Mouse (Mus musculus): Measurements from ENCODE around the gene Nqo1.

DNA sequence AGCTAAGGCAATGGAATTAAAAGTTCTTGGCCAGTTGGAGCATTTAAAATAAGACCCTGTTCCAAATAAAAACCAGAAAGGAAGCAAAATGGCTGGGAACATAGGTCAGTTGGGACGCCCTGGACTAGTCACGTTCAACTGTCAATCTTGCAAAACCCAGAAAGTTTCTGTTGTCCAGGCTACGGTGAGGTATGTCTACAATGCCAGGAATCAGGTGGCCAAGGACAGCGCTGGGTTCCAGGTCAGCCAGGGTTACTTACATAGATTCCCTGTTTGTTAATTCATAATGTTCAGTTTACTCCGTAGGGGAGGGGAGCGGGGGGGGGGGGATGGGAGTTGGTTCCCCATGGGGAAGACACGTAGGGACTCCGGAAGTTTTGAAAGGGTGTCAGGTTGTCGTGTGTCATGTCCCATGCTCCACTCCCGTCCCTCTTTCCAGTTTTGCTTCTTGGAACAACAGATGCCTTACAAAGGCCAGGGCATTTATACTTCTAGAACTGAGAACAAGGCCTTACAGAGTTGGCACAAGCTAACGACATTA lies 32.5 kb upstream of the Nqo1 start:
- no peak for TF ChIP-seq E2F4 (IDR thresholded peaks at IDR 0.05; ENCODE audit: insufficient read depth)
- no peak for TF ChIP-seq POLR2A (IDR thresholded peaks at IDR 0.05; ENCODE audit: insufficient read length, low read depth)
- TF ChIP-seq CEBPB (IDR thresholded peaks at IDR 0.05; ENCODE audit: insufficient read depth, poor library complexity, severe bottlenecking), result no peak
- TF ChIP-seq MAX (IDR thresholded peaks at IDR 0.05; ENCODE audit: low read depth), result no peak
- no peak for TF ChIP-seq TCF3 (IDR thresholded peaks at IDR 0.05; ENCODE audit: insufficient read length, low read depth)
- no peak for TF ChIP-seq MYOG (IDR thresholded peaks at IDR 0.05; ENCODE audit: control insufficient read depth in 1 of 3, insufficient read depth in 1 of 3, insufficient read length in 2 of 3, low read depth in 2 of 3)
- no peak for TF ChIP-seq REST (IDR thresholded peaks at IDR 0.05; ENCODE audit: insufficient read depth, insufficient read length)

Measured in myocyte (in vitro differentiated cells).